Mouse (Mus musculus) limb, embryonic 12.5 days (tissue): ENCODE data around the gene Abo. TPM values are rescaled to one million over a fixed set of nuclear protein-coding genes. Genes with fewer than 3 reads are reported as not detected.
"Not testable (repeated sequence)": the region's sequence is repeated elsewhere in the genome, so short reads cannot be mapped to it uniquely, and the experiment has no call there.

ENCODE experiments used
- ATAC-seq: fragments of 200-750 bp; cut with Nextera tagmentation; 2 replicates; pipeline ENCODE4 v1.8.0; 2017; ENCODE audit warnings: low read depth, moderate TSS enrichment; ENCODE audit not compliant: insufficient number of reproducible peaks, insufficient read depth, low FRiP score, low TSS enrichment
- H3K27ac ChIP-seq: fragments of 300-500 bp; sonication (generic); 2 replicates; pipeline ENCODE4 v1.5.1; 2016; ENCODE audit warnings: mild to moderate bottlenecking, moderate library complexity
- H3K27me3 ChIP-seq: fragments of 300-500 bp; sonication (generic); 2 replicates; pipeline ENCODE4 v1.6.1; 2016; ENCODE audit warnings: mild to moderate bottlenecking, moderate library complexity
- H3K36me3 ChIP-seq: fragments of 300-500 bp; sonication (generic); 2 replicates; pipeline ENCODE4 v1.6.1; 2016; ENCODE audit warnings: mild to moderate bottlenecking, moderate library complexity
- H3K4me1 ChIP-seq: fragments of 300-500 bp; sonication (generic); replicated peaks from 2 replicates; pipeline ENCODE4 v1.6.1; 2016
- H3K4me2 ChIP-seq: fragments of 300-500 bp; sonication (generic); 2 replicates; pipeline ENCODE4 v1.6.1; 2016; ENCODE audit warnings: mild to moderate bottlenecking, moderate library complexity
- H3K4me3 ChIP-seq: fragments of 300-500 bp; sonication (generic); replicated peaks from 2 replicates; pipeline ENCODE4 v1.5.1; 2016; ENCODE audit warnings: mild to moderate bottlenecking
- H3K9ac ChIP-seq: fragments of 300-500 bp; sonication (generic); replicated peaks from 2 replicates; pipeline ENCODE4 v1.6.1; 2016; ENCODE audit warnings: mild to moderate bottlenecking, moderate library complexity
- H3K9me3 ChIP-seq: fragments of 300-500 bp; sonication (generic); 2 replicates; pipeline ENCODE4 v1.6.1; 2016; ENCODE audit warnings: mild to moderate bottlenecking, moderate library complexity
- WGBS: fragments of 180-500 bp; shearing (Covaris S2); methylation state at CpG from one replicate; pipeline ENCODE4 v1.1.7; 2016; 5-methylcytosine and 5-hydroxymethylcytosine counted together
- polyA plus RNA-seq: library from polyadenylated mRNA; unstranded; fragments of >200 nt; fragmentation: Nextera tagmentation; extraction: Ambion mirVana; gene quantifications from 2 replicates; pipeline ENCODE4 v1.2.1, GENCODE M21; 2016

The Abo gene
- polyA plus RNA-seq, 1 experiment from 2014 or later: not detected

DNA sequence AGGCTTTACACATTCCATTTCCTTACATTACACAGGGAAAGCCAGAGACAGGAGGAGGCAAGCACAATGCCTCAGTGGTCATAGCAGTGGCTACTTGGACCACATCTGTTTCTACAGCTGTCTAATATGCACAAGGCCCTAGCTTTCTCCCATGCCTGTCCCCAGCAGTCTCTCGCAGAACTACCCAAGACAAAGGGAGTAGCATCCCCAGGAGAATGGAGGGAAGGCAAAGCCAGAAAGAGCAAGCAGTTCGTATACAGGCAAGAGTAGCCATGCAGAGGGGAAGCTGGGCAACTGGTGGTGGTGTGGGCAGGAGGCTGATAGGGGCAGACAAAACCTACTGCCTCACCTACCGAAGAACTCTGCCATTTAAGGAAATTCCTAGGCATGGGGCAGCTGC lies 41.7 kb upstream of the Abo start:
- 92% methylated on average over 3 of the region's 3 CpGs for WGBS
- 0 out of 2 replicates have a peak overlapping the region, but pooled peaks have one; percentile 12 for H3K9ac ChIP-seq
- no peak overlapping the region for H3K27ac ChIP-seq
- no peaks in the 10 kb centered on the region for H3K27me3 ChIP-seq
- no peak overlapping the region for H3K4me2 ChIP-seq
- H3K9me3 ChIP-seq: no peaks in the 10 kb centered on the region
- no peak overlapping the region for H3K4me3 ChIP-seq
- ATAC-seq: no peak
- peaks cover 31% of the 10 kb centered on the region for H3K4me1 ChIP-seq
- peaks cover 50% of the 10 kb centered on the region for H3K36me3 ChIP-seq

DNA sequence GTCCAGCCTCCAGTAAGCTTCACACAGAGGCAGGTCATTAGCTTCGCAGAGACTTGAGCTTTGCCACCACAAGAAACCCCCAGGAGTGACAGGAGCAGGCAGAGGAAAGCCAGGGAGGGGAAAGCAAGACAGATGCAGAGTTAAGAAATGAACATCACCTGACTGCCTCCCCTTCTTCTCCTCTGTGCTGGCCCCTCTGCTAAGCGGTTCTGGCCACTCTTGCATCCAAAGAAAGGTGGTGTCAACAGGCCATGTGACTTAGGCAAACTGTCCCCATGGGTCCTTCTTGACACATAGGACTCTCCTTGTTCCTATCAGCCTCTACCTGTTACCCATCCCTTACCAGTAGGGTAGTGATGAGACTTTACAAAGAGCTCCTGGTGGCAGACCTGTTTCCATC lies 41.2 kb upstream of the Abo start:
- Histone ChIP-seq H3K36me3 (peaks cover 48% of the 10 kb centered on the region), H3K9me3 (no peaks in the 10 kb centered on the region), H3K27ac (no peak overlapping the region), H3K27me3 (no peaks in the 10 kb centered on the region), H3K4me3 (no peak overlapping the region), H3K4me2 (no peak overlapping the region), H3K4me1 (peaks cover 34% of the 10 kb centered on the region), H3K9ac (no peak overlapping the region)
- 100% methylated on average over 2 of the region's 2 CpGs for WGBS
- no peak for ATAC-seq

DNA sequence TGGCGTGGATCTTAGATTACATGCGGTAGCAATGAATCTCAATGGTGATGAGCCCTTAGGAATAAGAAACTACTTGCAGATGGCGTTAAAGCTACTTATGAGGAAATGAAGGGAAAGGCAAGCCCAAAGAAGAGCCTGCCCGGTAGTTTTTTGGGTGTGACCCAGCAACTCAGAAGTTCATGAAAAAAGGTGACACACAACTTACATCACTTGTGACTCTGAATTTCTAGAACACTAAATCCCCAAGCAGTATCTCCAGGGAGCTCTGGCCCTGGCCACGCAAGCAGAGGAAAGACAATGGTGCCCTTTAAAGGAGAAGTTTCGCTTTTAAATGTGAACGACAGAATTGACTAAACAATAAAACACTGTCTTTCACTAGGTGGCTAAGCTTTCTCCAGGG lies 38.5 kb upstream of the Abo start:
- WGBS: 12% methylated on average over 7 of the region's 7 CpGs
- no peak for ATAC-seq
- H3K36me3 ChIP-seq: peaks cover 68% of the 10 kb centered on the region
- peaks cover 20% of the 10 kb centered on the region for H3K4me1 ChIP-seq
- H3K27me3 ChIP-seq: no peaks in the 10 kb centered on the region
- peak overlapping the region; percentile 80 for H3K4me3 ChIP-seq
- H3K4me2 ChIP-seq: peak overlapping the region; percentile 80
- H3K9me3 ChIP-seq: no peaks in the 10 kb centered on the region
- peak overlapping the region; percentile 87 for H3K27ac ChIP-seq
- H3K9ac ChIP-seq: peak overlapping the region; percentile 72

DNA sequence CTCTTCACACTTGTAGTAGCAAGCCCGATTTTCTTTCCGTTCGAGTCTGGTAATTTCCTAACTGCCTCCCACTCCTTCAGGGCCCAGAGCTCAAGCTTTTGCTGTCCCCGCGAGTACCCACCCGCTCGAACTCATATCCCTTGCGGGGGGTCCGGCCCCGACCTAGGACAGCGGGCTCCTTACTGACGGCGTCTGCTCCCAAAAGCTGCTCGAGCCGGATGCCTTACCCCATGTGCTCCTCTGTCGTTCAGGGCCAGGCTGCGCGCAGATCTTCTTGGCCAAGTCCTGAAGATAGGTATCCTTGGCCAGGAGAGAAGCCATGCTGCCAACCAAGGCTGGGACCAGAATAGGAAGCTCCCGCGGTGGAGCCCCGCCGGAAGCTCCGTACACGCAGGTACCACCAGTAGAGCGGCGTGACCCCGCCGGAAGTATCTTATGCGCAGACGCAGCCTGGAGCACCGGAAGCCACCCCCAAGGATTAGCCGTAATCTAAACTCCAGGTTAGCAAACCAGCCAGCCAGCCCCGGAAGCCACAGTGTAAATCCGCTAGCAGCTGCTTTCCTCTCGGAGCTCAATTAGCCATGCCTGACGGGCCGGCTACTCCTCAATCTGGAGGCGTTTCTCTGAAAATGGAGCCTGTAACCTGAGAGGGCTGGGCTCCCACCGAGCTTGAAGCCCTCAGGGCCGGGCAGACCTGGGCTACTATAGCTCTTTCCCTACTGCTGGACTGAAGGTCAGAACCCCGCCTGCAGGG lies 37.9 kb upstream of the Abo start, which contains the start of gene Surf6:
Gene Surf6 (minus strand): TSS at position 413 of the 754 bp plus-strand sequence.
- peak within 1 kb of the TSS; percentile 80 for H3K4me3 ChIP-seq
- peak within 1 kb of the TSS; percentile 87 for H3K27ac ChIP-seq
- H3K9ac ChIP-seq: peak within 1 kb of the TSS; percentile 72
- no peaks in the 10 kb centered on the region for H3K27me3 ChIP-seq
- ATAC-seq: peak; percentile 94
- H3K4me1 ChIP-seq: peaks cover 18% of the 10 kb centered on the region
- under 1% methylated on average over 41 of the region's 41 CpGs for WGBS
- H3K9me3 ChIP-seq: no peaks in the 10 kb centered on the region
- peaks cover 68% of the 10 kb centered on the region for H3K36me3 ChIP-seq
- H3K4me2 ChIP-seq: peak within 1 kb of the TSS; percentile 80

DNA sequence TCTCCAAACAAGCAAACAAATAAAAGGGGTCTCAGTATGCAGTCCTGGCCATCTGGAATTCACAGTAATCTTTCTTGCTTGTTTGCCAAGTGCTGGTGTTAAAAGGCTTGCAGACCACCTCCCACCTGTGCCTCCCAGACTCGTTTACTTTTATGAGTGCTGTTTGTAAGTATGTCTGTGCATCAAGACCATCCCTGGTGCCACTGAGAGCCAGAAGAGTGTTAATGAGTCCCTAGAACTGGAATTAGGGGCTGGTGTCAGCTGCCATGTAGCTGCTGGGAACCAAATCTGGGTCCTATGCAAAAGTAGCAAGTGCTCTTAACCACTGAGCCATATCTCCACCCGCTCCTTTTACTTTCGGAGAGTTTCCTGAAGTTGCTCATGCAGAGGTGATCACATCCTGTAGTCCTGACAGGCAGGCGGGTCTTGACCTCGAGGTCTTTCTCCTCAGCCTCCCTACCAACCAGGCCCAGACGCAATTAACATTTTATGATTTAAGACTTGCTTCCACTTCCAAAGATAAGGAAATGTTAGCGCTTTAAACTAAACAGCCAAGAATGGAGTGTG lies 37.1 kb upstream of the Abo start:
- H3K9ac ChIP-seq: peak overlapping the region; percentile 72
- peaks cover 68% of the 10 kb centered on the region for H3K36me3 ChIP-seq
- no peak for ATAC-seq
- no peaks in the 10 kb centered on the region for H3K9me3 ChIP-seq
- peaks cover 18% of the 10 kb centered on the region for H3K4me1 ChIP-seq
- no peaks in the 10 kb centered on the region for H3K27me3 ChIP-seq
- no peak overlapping the region for H3K27ac ChIP-seq
- H3K4me2 ChIP-seq: peak overlapping the region; percentile 80
- peak overlapping the region; percentile 80 for H3K4me3 ChIP-seq
- WGBS: 4% methylated on average over 7 of the region's 7 CpGs

DNA sequence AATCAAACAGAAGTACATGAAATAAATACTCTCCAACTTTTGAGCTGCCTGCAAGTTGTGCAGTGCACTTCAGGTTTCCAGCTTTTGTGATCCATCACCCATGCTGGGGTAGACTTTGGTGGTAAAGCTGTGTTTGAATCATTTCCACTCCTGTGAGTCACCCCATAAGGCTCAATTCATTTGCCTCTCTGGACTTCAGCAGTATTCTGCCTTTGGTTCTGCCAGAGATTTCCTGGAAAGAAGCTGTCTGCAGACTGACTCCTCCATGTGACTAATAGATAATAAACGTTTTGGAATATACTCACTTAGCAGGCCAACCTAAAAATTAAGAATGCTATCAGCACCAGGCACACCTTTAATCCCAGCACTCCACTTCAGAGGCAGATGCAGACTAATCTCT lies 36.0 kb upstream of the Abo start:
- Histone ChIP-seq H3K4me3 (0 out of 2 replicates have a peak overlapping the region, but pooled peaks have one; percentile 2), H3K36me3 (peaks cover 68% of the 10 kb centered on the region), H3K9ac (no peak overlapping the region), H3K27ac (no peak overlapping the region), H3K4me2 (no peak overlapping the region), H3K9me3 (no peaks in the 10 kb centered on the region), H3K27me3 (no peaks in the 10 kb centered on the region), H3K4me1 (peaks cover 18% of the 10 kb centered on the region)
- WGBS: 66% methylated on average over 1 of the region's 1 CpGs
- no peak for ATAC-seq

DNA sequence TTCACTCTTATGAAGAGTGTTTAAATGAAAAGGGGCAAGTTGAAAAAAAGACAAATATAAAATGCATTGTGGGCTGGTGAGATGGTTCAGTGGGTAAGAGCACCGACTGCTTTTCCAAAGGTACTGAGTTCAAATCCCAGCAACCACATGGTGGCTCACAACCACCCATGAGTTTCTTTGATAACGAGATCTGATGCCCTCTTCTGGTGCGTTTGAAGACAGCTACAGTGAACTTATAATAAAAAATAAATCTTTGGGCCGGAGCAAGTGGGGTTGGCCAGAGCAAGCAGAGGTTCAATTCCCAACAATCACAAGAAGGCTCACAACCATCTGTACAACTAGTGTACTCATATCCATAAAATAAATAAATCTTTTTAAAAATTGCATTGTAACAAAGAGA lies 31.1 kb upstream of the Abo start:
- ATAC-seq: no peak
- no peaks in the 10 kb centered on the region for H3K4me1 ChIP-seq
- H3K9me3 ChIP-seq: no peaks in the 10 kb centered on the region
- H3K27ac ChIP-seq: no peak overlapping the region
- H3K36me3 ChIP-seq: peaks cover 94% of the 10 kb centered on the region
- H3K27me3 ChIP-seq: no peaks in the 10 kb centered on the region
- no peak overlapping the region for H3K9ac ChIP-seq
- 90% methylated on average over 4 of the region's 4 CpGs for WGBS
- no peak overlapping the region for H3K4me3 ChIP-seq
- H3K4me2 ChIP-seq: no peak overlapping the region

DNA sequence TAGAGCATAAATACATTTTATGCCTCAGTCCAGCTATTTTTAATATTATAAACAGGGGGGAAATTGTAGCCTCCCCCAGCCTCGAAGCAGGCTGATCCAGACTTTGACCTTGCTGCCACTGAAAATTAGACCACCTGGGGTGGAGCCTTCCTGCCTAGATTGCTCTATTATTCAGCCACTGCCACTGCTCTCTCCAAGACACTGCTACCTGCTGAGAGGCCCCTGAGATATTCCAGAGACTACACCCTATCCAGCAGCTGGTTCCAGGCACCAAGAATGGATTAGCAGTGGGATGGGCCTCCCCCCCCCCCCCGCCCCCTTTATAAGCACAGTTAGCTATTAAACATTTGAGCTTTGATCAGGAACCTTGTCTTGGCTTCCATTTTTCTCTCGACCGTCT lies 21.4 kb upstream of the Abo start:
- 71% methylated on average over 4 of the region's 4 CpGs for WGBS
- not testable (repeated sequence) for ATAC-seq, H3K4me1 ChIP-seq

DNA sequence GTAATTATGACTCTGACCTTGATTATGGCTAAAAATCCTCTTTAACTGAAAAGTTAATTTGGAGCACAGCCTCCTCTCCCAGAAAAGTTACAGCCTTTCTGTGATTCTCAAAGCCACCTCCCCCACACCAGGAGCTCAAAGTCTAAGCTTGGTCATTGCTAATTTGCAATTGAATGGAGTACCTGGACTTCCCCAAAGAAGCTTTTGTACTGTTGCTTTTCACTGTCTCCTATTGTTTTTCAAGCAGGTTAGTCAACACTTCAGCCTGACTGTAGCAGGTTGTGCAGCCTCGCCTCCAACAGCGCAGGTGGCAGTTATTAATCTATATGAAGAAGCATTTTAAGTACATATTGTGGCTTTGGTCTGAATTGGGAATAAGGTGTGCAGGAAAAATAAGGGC lies 20.8 kb upstream of the Abo start:
- H3K4me3 ChIP-seq, H3K9ac ChIP-seq, H3K4me2 ChIP-seq, ATAC-seq, H3K27ac ChIP-seq, H3K4me1 ChIP-seq, H3K27me3 ChIP-seq: not testable (repeated sequence)
- Histone ChIP-seq H3K9me3 (peaks cover 15% of the 10 kb centered on the region; the same call in 1 of the 2 replicates), H3K36me3 (peaks cover 25% of the 10 kb centered on the region)
- WGBS: 90% methylated on average over 2 of the region's 2 CpGs

More for the DNA sequence above, 21.4 kb upstream of the Abo start:
- Histone ChIP-seq H3K9me3 (peaks cover 15% of the 10 kb centered on the region; the same call in 1 of the 2 replicates), H3K36me3 (peaks cover 32% of the 10 kb centered on the region)
- not testable (repeated sequence) for H3K4me2 ChIP-seq, H3K4me3 ChIP-seq, H3K9ac ChIP-seq, H3K27ac ChIP-seq, H3K27me3 ChIP-seq

DNA sequence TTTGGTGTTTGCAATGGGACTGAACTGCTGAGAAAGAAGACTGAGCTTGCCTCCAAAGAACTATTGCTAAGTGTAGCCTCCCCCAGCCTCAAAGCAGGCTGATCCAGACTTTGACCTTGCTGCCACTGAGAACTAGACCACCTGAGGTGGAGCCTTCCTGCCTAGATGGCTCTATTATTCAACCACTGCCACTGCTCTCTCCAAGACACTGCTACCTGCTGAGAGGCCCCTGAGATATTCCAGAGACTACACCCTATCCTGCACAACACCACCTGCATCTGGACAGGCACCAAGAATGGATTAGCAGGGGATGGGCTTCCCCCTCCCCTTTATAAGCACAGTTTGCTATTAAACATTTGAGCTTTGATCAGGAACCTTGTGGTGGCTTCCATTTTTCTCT lies 13.8 kb upstream of the Abo start:
- Histone ChIP-seq H3K4me1 (no peaks in the 10 kb centered on the region), H3K27me3 (no peaks in the 10 kb centered on the region), H3K36me3 (no peaks in the 10 kb centered on the region), H3K4me2 (no peak overlapping the region), H3K4me3 (no peak overlapping the region), H3K27ac (no peak overlapping the region), H3K9me3 (peaks cover 4% of the 10 kb centered on the region; the same call in 1 of the 2 replicates), H3K9ac (no peak overlapping the region)
- no peak for ATAC-seq

DNA sequence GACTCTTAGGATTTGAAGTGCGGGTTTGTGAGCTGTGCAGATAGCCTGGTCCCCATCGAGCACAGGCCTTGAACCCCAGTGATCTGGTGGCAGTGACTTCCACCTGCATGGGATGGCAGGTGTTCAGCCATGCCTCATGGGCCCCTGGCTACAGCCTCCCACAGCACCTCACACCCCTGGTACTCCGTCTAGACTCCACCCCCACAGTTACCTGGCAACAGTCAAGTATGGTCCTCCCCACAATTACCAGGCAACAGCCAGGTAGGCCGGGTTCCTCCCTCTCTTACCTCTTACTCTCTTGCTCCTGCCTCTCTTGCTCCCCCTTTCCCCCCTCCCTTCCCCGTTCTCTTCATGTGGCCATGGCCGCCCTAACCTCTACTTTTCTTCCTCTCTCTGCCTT lies 5.9 kb upstream of the Abo start:
- 61% methylated on average over 6 of the region's 6 CpGs for WGBS
- peaks cover 11% of the 10 kb centered on the region; the same call in 1 of the 2 replicates for H3K27me3 ChIP-seq
- no peaks in the 10 kb centered on the region for H3K36me3 ChIP-seq
- no peak overlapping the region for H3K4me3 ChIP-seq
- no peak for ATAC-seq
- no peak overlapping the region for H3K9ac ChIP-seq
- H3K9me3 ChIP-seq: no peaks in the 10 kb centered on the region
- no peaks in the 10 kb centered on the region for H3K4me1 ChIP-seq
- no peak overlapping the region for H3K4me2 ChIP-seq
- no peak overlapping the region for H3K27ac ChIP-seq
